Mouse (Mus musculus) hindbrain, embryonic 16.5 days (tissue): ENCODE data around the gene Zfand2b. TPM values are rescaled to one million over a fixed set of nuclear protein-coding genes. Genes with fewer than 3 reads are reported as not detected.

Source experiments
- ATAC-seq: fragments of 200-750 bp; cut with Nextera tagmentation; 2 replicates; pipeline ENCODE4 v1.8.0; 2017; ENCODE audit warnings: moderate TSS enrichment, moderate library complexity
- H3K27ac ChIP-seq: fragments of 300-500 bp; sonication (generic); 2 replicates; pipeline ENCODE4 v1.5.1; 2014; ENCODE audit warnings: low read depth, mild to moderate bottlenecking, control low read depth, low read length, moderate library complexity
- H3K27me3 ChIP-seq: fragments of 300-500 bp; sonication (generic); replicated peaks from 2 replicates; pipeline ENCODE4 v1.6.1; 2014; ENCODE audit warnings: low read length; ENCODE audit not compliant: control insufficient read depth, insufficient read depth
- H3K36me3 ChIP-seq: fragments of 300-500 bp; sonication (generic); 2 replicates; pipeline ENCODE4 v1.6.1; 2014; ENCODE audit warnings: mild to moderate bottlenecking, low read length, moderate library complexity, mixed read lengths; ENCODE audit not compliant: control insufficient read depth, insufficient read depth
- H3K4me1 ChIP-seq: fragments of 300-500 bp; sonication (generic); 2 replicates; pipeline ENCODE4 v1.6.1; 2014; ENCODE audit warnings: low read depth, low read length; ENCODE audit not compliant: control insufficient read depth, insufficient read depth
- H3K4me2 ChIP-seq: fragments of 300-500 bp; sonication (generic); 2 replicates; pipeline ENCODE4 v1.6.1; 2014; ENCODE audit warnings: mild to moderate bottlenecking, low read length, control low read depth, moderate library complexity
- H3K4me3 ChIP-seq: fragments of 300-500 bp; sonication (generic); 2 replicates; pipeline ENCODE4 v1.5.1; 2014; ENCODE audit warnings: mild to moderate bottlenecking, low read length, control low read depth, moderate library complexity
- H3K9ac ChIP-seq: fragments of 300-500 bp; sonication (generic); 2 replicates; pipeline ENCODE4 v1.6.1; 2014; ENCODE audit warnings: low read depth, mild to moderate bottlenecking, control low read depth, low read length, moderate library complexity
- H3K9me3 ChIP-seq: fragments of 300-500 bp; sonication (generic); 2 replicates; pipeline ENCODE4 v1.6.1; 2014; ENCODE audit warnings: mild to moderate bottlenecking, low read length, moderate library complexity; ENCODE audit not compliant: control insufficient read depth
- WGBS: fragments of 180-500 bp; shearing (Covaris S2); extraction: QIAGEN DNeasy Blood & Tissue Kit; methylation state at CpG from one replicate; pipeline ENCODE4 v1.1.7; 2014; 5-methylcytosine and 5-hydroxymethylcytosine counted together
- polyA plus RNA-seq: library from polyadenylated mRNA; unstranded; fragments of >200 nt; fragmentation: Nextera tagmentation; extraction: Ambion mirVana; gene quantifications from 2 replicates; pipeline ENCODE4 v1.2.1, GENCODE M21; 2015

Gene Zfand2b
- polyA plus RNA-seq, 1 experiment from 2014 or later = 43.4 TPM

DNA sequence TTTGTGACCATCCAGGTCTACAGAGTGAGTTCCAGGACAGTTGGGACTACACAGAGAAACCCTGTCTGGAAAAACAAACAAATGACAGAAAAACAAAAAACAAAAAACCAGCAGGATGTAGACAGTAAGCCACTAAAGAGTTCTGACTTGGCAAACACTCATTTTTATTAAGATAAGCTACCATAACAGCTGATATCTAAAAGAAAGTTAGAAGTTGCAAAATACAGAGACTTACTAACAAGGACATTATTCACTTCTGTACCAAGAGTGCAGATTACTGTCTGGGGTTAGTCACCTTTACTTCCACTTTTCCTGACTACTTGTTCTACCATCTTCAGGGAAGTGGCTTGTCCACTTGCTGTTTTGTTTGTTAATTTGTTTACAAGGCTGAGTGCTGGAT lies 9.5 kb upstream of the Zfand2b start:
- no peak overlapping the region for H3K4me2 ChIP-seq
- no peak for ATAC-seq
- H3K27ac ChIP-seq = no peak overlapping the region
- H3K4me3 ChIP-seq = no peak overlapping the region
- H3K9me3 ChIP-seq = no peaks in the 10 kb centered on the region
- H3K9ac ChIP-seq = no peak overlapping the region
- H3K4me1 ChIP-seq = no peaks in the 10 kb centered on the region
- no peaks in the 10 kb centered on the region for H3K27me3 ChIP-seq
- no peaks in the 10 kb centered on the region for H3K36me3 ChIP-seq

GRCm38 (mm10) chr1:75159540-75160255 lies 8.7 kb upstream of the Zfand2b start:
- no peak for ATAC-seq
- Histone ChIP-seq H3K9ac (no peak overlapping the region), H3K27me3 (no peaks in the 10 kb centered on the region), H3K36me3 (no peaks in the 10 kb centered on the region), H3K4me2 (no peak overlapping the region), H3K9me3 (no peaks in the 10 kb centered on the region), H3K27ac (no peak overlapping the region), H3K4me1 (no peaks in the 10 kb centered on the region), H3K4me3 (no peak overlapping the region)
- 74% methylated on average over 5 of the region's 5 CpGs for WGBS

- H3K27ac ChIP-seq = no peak overlapping the region
- H3K27me3 ChIP-seq = no peaks in the 10 kb centered on the region
- no peaks in the 10 kb centered on the region for H3K9me3 ChIP-seq
- no peak overlapping the region for H3K4me3 ChIP-seq
- 84% methylated on average over 4 of the region's 4 CpGs for WGBS
- ATAC-seq = no peak
- H3K4me2 ChIP-seq = no peak overlapping the region
- no peak overlapping the region for H3K9ac ChIP-seq
- H3K4me1 ChIP-seq = no peaks in the 10 kb centered on the region
- H3K36me3 ChIP-seq = no peaks in the 10 kb centered on the region
These were observed 8.2 kb upstream of the Zfand2b start for GRCm38 (mm10) chr1:75160256-75160617.

DNA sequence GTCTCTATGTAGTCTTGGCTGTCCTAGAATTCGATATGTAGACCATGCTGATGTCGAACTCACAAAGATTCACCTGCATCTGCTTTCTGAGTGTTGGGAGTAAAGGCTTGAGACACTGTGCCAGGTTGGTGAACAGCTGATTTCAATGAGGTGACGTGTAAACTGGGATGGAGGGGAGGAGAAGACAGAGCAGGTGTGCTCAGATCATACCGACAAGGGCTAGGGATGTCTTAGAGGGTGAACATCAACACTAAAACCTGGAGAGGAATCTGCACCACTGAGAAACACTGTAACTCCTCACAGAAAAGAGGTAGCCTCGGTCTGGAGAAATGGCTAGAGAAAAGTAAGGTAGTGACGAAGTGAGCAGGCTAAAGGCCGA lies 364 bp upstream of the Zfand2b start:
- H3K9ac ChIP-seq = peak overlapping the region; percentile 84
- H3K27ac ChIP-seq = peak overlapping the region; percentile 92
- peaks cover 15% of the 10 kb centered on the region for H3K4me1 ChIP-seq
- peak overlapping the region; percentile 84 for H3K4me2 ChIP-seq
- no peaks in the 10 kb centered on the region for H3K9me3 ChIP-seq
- peak; percentile 60 for ATAC-seq
- 7% methylated on average over 7 of the region's 7 CpGs for WGBS
- H3K36me3 ChIP-seq = peaks cover 22% of the 10 kb centered on the region
- peak overlapping the region; percentile 77 for H3K4me3 ChIP-seq
- H3K27me3 ChIP-seq = no peaks in the 10 kb centered on the region

DNA sequence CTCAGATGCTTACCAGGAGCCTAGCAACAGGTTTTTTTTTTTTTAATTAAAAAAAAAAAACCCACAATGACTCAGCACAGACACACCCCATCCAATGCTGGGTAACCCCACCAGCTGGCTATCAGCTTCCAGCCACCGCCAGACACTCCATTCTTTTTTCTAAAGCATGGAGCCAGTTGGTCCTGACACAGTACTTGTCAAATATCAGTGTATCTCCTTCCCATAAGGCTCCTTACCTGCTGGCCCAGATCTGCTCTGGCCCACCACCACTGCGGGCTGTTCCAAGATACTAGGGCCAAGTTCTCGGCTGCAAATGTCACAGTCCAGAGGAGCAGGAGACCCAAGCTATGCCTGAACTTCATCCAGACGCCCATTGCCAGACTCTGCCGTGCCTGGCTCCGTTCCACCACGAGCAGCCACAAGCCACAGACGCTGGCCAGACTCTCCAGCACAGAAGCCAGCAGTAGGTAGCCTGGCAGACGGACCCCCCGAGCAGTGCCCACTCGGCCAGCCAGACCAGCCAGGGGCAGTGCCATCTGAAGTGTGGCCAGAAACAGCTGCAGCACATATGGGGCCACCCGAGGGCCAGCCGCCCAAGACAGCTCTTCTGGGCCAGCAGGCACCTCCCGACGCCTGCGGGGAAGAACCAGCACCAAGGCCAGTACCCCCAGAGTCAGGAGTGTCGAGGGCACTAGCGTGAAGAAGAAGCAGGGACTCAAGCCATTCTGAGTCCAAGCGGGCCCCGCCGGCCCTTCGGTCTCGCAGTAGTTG lies 11.1 kb downstream of the Zfand2b start:
- WGBS = 3% methylated on average over 23 of the region's 23 CpGs
- Histone ChIP-seq H3K27me3 (no peaks in the 10 kb centered on the region), H3K36me3 (peaks cover 31% of the 10 kb centered on the region), H3K4me1 (peaks cover 22% of the 10 kb centered on the region), H3K9ac (peak overlapping the region; percentile 70), H3K27ac (peak overlapping the region; percentile 60), H3K9me3 (no peaks in the 10 kb centered on the region), H3K4me2 (peak overlapping the region; percentile 91), H3K4me3 (peak overlapping the region; percentile 61)
- ATAC-seq = peak; percentile 71

DNA sequence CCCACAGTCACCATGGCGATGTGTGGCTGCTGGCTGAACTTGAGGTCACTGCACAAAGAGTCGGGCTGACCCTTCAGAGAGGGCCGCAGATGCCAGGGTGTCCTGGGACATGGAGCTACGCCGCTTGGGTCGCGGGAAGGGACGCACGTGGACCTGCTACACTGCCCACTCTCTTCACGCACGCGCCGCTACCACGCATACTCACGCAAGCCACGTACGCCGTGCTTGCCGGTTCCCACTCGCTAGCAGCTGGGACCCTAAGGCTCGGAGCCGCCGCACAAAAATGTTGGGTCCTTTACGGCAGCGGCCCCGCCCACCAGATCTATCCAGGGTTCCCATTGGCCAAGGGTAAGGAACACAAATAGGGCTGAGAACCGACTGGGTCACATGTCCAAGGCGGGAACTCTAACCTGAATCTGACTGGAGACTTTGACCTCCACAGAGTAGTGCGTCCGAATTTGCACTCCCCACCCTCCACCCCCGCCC lies 11.7 kb downstream of the Zfand2b start, which contains the start of gene Abcb6:
Abcb6 (minus strand) TSS at position 288 of the 486 bp plus-strand sequence.
- under 1% methylated on average over 31 of the region's 31 CpGs for WGBS
- H3K9ac ChIP-seq = peak within 1 kb of the TSS; percentile 70
- no peaks in the 10 kb centered on the region for H3K9me3 ChIP-seq
- peaks cover 34% of the 10 kb centered on the region for H3K36me3 ChIP-seq
- H3K4me2 ChIP-seq = peak within 1 kb of the TSS; percentile 91
- H3K27ac ChIP-seq = peak within 1 kb of the TSS; percentile 60
- H3K4me3 ChIP-seq = peak within 1 kb of the TSS; percentile 61
- H3K27me3 ChIP-seq = no peaks in the 10 kb centered on the region
- peaks cover 22% of the 10 kb centered on the region for H3K4me1 ChIP-seq
- peak; percentile 92 for ATAC-seq

- Histone ChIP-seq H3K27me3 (no peaks in the 10 kb centered on the region), H3K4me1 (peaks cover 22% of the 10 kb centered on the region), H3K27ac (peak overlapping the region; percentile 41; the same call in 1 of the 2 replicates), H3K4me2 (peak overlapping the region; percentile 91), H3K4me3 (peak overlapping the region; percentile 61; the same call in 1 of the 2 replicates), H3K36me3 (peaks cover 35% of the 10 kb centered on the region), H3K9ac (no peak overlapping the region), H3K9me3 (no peaks in the 10 kb centered on the region)
- no peak for ATAC-seq
- WGBS = 30% methylated on average over 7 of the region's 7 CpGs
These were observed 12.3 kb downstream of the Zfand2b start for GRCm38 (mm10) chr1:75180741-75181140.

GRCm38 (mm10) chr1:75181377-75181870 lies 13.0 kb downstream of the Zfand2b start:
- no peak overlapping the region for H3K9ac ChIP-seq
- H3K4me1 ChIP-seq = peaks cover 22% of the 10 kb centered on the region
- no peak for ATAC-seq
- H3K27me3 ChIP-seq = no peaks in the 10 kb centered on the region
- no peak overlapping the region for H3K4me3 ChIP-seq
- H3K4me2 ChIP-seq = no peak overlapping the region
- no peak overlapping the region for H3K27ac ChIP-seq
- H3K9me3 ChIP-seq = no peaks in the 10 kb centered on the region
- 86% methylated on average over 4 of the region's 4 CpGs for WGBS
- peaks cover 39% of the 10 kb centered on the region for H3K36me3 ChIP-seq

- no peak overlapping the region for H3K4me3 ChIP-seq
- no peak overlapping the region for H3K9ac ChIP-seq
- ATAC-seq = no peak
- H3K4me2 ChIP-seq = no peak overlapping the region
- H3K36me3 ChIP-seq = peaks cover 44% of the 10 kb centered on the region
- WGBS = 76% methylated on average over 4 of the region's 4 CpGs
- no peaks in the 10 kb centered on the region for H3K27me3 ChIP-seq
- H3K4me1 ChIP-seq = peaks cover 22% of the 10 kb centered on the region
- no peaks in the 10 kb centered on the region for H3K9me3 ChIP-seq
- H3K27ac ChIP-seq = no peak overlapping the region
These were observed 13.7 kb downstream of the Zfand2b start for GRCm38 (mm10) chr1:75182160-75182559.
